Mouse (Mus musculus) heart, postnatal 0 days (tissue): Measurements from ENCODE around the gene Plekha5. TPM values are rescaled to one million over a fixed set of nuclear protein-coding genes. Genes with fewer than 3 reads are reported as not detected.

Experiments used
- ATAC-seq: fragments of 200-750 bp; cut with Nextera tagmentation; 2 replicates; pipeline ENCODE4 v1.8.0; 2017; ENCODE audit warnings: low read depth, moderate number of reproducible peaks, moderate library complexity; ENCODE audit not compliant: insufficient read depth
- DNase-seq: peaks from one replicate; pipeline ENCODE4 v3.0.0-alpha.2; 2016; ENCODE audit warnings: low spot score
- H3K27ac ChIP-seq: fragments of 300-500 bp; sonication (generic); 2 replicates; pipeline ENCODE4 v1.5.1; 2014; ENCODE audit warnings: low read depth, mild to moderate bottlenecking
- H3K27me3 ChIP-seq: fragments of 300-500 bp; sonication (generic); 2 replicates; pipeline ENCODE4 v1.6.1; 2014; ENCODE audit warnings: low read length, mixed read lengths; ENCODE audit not compliant: control insufficient read depth, insufficient read depth
- H3K36me3 ChIP-seq: fragments of 300-500 bp; sonication (generic); replicated peaks from 2 replicates; pipeline ENCODE4 v1.6.1; 2014; ENCODE audit warnings: low read length, mixed read lengths; ENCODE audit not compliant: control insufficient read depth, insufficient read depth
- H3K4me1 ChIP-seq: fragments of 300-500 bp; sonication (generic); 2 replicates; pipeline ENCODE4 v1.6.1; 2014; ENCODE audit warnings: antibody characterized with exemption; ENCODE audit not compliant: control insufficient read depth, insufficient read depth
- H3K4me2 ChIP-seq: fragments of 300-500 bp; sonication (generic); 2 replicates; pipeline ENCODE4 v1.6.1; 2014; ENCODE audit warnings: low read depth, mild to moderate bottlenecking, low read length, moderate library complexity
- H3K4me3 ChIP-seq: fragments of 300-500 bp; sonication (generic); 2 replicates; pipeline ENCODE4 v1.5.1; 2014; ENCODE audit warnings: low read depth, low read length
- H3K9ac ChIP-seq: fragments of 300-500 bp; sonication (generic); replicated peaks from 2 replicates; pipeline ENCODE4 v1.6.1; 2014; ENCODE audit warnings: low read depth, low read length, mixed read lengths
- H3K9me3 ChIP-seq: fragments of 300-500 bp; sonication (generic); replicated peaks from 2 replicates; pipeline ENCODE4 v1.6.1; 2016; ENCODE audit warnings: low read length; ENCODE audit not compliant: control insufficient read depth
- CTCF ChIP-seq: IDR thresholded peaks from 2 replicates; pipeline ENCODE4 v1.5.1; 2016; ENCODE audit warnings: antibody characterized with exemption, control low read depth, low read depth
- EP300 ChIP-seq: IDR thresholded peaks from 2 replicates; pipeline ENCODE4 v1.6.1; 2016; ENCODE audit warnings: antibody characterized with exemption, low read depth
- WGBS: fragments of 180-500 bp; shearing (Covaris S2); extraction: QIAGEN DNeasy Blood & Tissue Kit; methylation state at CpG from one replicate; pipeline ENCODE4 v1.1.7; 2014; 5-methylcytosine and 5-hydroxymethylcytosine counted together
- polyA plus RNA-seq: library from polyadenylated mRNA; unstranded; fragments of >200 nt; fragmentation: Nextera tagmentation; extraction: Ambion mirVana; gene quantifications from 2 replicates; pipeline ENCODE4 v1.2.1, GENCODE M21; 2015
- total RNA-seq: library from RNA; depleted of rRNA; stranded (reverse); fragments of >200 nt; gene quantifications from 2 replicates; pipeline ENCODE4 v1.2.3, GENCODE M21; 2014; ENCODE audit warnings: low replicate concordance

The Plekha5 gene
- total and polyA plus RNA-seq, 2 experiments from 2014 or later = 15.4 to 34.0 TPM

DNA sequence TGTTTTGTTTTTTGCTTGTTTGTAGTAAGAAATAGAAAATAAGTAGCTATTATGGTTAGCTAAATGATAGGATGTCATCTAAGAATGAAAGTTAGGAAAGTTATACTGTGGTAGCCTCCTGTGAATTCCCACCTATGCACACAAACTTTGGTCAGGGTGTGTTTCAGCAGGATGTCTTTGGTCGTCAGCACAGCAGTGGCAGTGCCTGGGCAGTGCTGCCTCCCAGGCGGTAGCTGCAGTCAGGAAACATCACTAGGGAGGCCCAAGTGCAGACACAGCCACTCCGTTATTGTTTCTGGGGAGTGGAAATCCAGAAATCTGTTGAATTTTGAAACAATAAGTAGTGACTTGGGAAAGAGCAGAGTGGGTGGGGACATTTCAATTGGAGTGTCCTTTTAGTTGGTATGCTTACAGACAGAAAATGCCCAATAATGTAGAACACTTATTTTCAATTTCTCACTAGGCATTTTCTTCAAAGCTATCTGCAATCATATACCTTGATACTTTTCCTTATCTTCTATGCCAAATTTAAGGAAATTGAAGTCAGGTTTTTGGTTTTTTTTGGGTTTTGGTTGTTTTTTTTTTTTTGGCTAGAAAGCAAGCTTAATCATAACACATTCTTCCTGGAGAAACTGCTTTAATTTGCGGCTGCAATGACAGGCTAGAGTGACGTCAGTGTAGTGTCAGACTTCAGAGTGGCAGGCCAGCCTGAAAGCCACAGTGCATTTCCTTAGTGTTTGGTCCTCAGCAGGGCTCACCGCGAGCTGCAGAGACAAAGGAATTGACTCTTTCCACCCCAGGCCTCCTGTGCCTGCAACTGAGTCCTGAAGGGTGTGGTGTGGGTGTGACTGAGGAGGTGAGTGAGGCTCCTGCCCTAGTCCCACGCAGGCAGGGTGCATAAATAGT, 90.6 kb downstream of the Plekha5 start:
- Histone ChIP-seq H3K36me3 (no peaks in the 10 kb centered on the region), H3K27ac (peak overlapping the region; percentile 82), H3K4me2 (peak overlapping the region; percentile 56), H3K27me3 (no peaks in the 10 kb centered on the region), H3K9me3 (no peaks in the 10 kb centered on the region), H3K4me3 (peak overlapping the region; percentile 25), H3K9ac (peak overlapping the region; percentile 42), H3K4me1 (peaks cover 20% of the 10 kb centered on the region)
- DNase-seq (peak; percentile 37), ATAC-seq (peak; percentile 53)
- TF ChIP-seq CTCF = no peak
- TF ChIP-seq EP300 = no peak
- WGBS = 12% methylated on average over 8 of the region's 8 CpGs

DNA sequence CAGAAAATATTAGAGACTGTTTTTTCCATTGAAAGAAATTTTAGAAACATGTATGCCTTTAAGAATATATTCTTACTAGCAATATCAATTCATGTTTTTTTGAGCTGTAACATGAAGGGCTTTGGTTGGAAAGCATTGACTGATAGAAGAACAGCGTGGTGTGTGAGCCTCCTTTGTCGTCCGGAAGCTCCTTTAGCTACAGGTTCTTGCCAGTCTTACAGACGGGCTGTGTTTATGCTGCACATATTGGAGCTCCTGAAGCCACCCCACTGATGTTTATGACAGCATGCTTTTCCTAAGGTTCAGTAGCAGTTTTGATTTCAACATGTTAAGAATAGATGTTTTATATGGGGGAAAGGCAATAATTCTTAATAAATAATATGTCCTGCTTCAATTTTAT, 91.7 kb downstream of the Plekha5 start:
- Histone ChIP-seq H3K4me1 (peaks cover 27% of the 10 kb centered on the region), H3K9me3 (no peaks in the 10 kb centered on the region), H3K4me2 (peak overlapping the region; percentile 55), H3K4me3 (peak overlapping the region; percentile 36), H3K27me3 (no peaks in the 10 kb centered on the region), H3K9ac (no peak overlapping the region; the same call in 1 of the 2 replicates), H3K27ac (peak overlapping the region; percentile 65), H3K36me3 (no peaks in the 10 kb centered on the region)
- no peak for ATAC-seq
- no peak for TF ChIP-seq EP300
- no peak for TF ChIP-seq CTCF
- WGBS = 34% methylated on average over 4 of the region's 4 CpGs
- DNase-seq = no peak

DNA sequence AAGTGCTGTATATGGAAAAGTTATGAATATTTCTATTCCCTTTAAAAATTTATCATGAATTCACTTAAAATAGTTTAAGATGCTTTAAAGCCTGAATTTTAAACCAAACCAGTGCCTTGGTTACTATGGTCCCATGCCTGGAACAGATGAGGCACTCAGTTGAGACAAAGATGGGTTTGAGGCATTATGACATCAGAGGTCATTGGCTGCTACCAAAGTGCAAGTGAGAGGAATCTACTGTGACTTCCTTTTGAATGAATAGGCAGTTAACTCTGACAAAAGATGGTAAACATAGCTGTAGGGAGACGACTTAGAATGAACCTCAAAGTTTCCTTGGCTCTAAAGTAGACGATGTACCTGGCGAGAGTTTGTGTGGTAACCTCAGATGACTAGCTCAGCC, 92.3 kb downstream of the Plekha5 start:
- no peak for DNase-seq
- no peaks in the 10 kb centered on the region for H3K36me3 ChIP-seq

DNA sequence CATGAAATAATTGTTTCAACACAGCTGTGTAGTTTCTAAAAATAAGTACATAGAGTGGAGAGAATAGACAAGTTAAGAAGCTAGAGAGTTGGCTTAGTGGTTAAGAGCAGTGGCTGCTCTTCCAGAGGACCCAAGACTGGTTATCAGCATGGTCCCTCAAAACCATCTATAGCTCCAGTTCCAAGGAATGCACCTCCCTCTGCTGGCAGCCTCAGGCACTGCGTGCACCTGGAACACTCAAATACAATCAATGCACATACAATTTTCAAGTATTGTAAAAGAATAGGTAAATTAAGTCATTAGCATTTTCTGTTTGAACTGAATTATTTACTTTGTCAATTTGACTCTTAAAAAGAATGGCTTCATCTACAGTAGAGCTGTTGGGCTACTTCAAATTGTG, 93.3 kb downstream of the Plekha5 start:
- H3K4me2 ChIP-seq = no peak overlapping the region
- ATAC-seq (no peak), DNase-seq (no peak)
- H3K9me3 ChIP-seq = no peaks in the 10 kb centered on the region
- H3K27me3 ChIP-seq = no peaks in the 10 kb centered on the region
- TF ChIP-seq EP300 (no peak), CTCF (peak; percentile 65)
- H3K9ac ChIP-seq = no peak overlapping the region
- WGBS = 83% methylated on average over 1 of the region's 1 CpGs
- H3K27ac ChIP-seq = peak overlapping the region; percentile 36; the same call in 1 of the 2 replicates
- H3K4me3 ChIP-seq = no peak overlapping the region
- no peaks in the 10 kb centered on the region for H3K36me3 ChIP-seq
- H3K4me1 ChIP-seq = peaks cover 31% of the 10 kb centered on the region

More for the DNA sequence above, 92.3 kb downstream of the Plekha5 start:
- no peak for ATAC-seq
- peaks cover 28% of the 10 kb centered on the region for H3K4me1 ChIP-seq
- H3K4me2 ChIP-seq = 0 out of 2 replicates have a peak overlapping the region, but pooled peaks have one; percentile 12
- H3K27me3 ChIP-seq = no peaks in the 10 kb centered on the region
- H3K9me3 ChIP-seq = no peaks in the 10 kb centered on the region
- H3K27ac ChIP-seq = peak overlapping the region; percentile 36; the same call in 1 of the 2 replicates
- no peak overlapping the region for H3K9ac ChIP-seq
- H3K4me3 ChIP-seq = no peak overlapping the region
- TF ChIP-seq CTCF (no peak), EP300 (no peak)
- 74% methylated on average over 3 of the region's 3 CpGs for WGBS

DNA sequence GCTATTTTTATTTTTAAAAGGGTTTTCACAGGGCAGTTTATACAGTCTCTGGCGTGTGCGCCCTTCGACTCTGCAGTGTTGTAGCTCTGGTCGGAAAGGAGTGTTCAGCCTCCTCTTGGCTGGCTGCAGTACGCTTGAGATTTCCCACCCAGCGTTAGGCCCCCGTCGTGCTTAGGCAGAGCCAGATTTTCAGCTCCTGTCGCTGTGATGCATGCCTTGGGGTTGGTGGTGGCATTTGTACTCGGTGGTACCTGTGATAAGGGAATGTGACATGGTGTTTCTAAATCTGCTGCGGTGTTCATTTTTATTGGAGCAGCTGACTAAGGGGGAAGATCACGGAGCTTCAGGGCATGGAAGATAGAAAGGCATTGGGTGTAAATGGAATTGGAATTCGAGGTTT, 95.2 kb downstream of the Plekha5 start:
- peak; percentile 64 for ATAC-seq
- peak overlapping the region; percentile 10; the same call in 1 of the 2 replicates for H3K9ac ChIP-seq
- no peaks in the 10 kb centered on the region for H3K27me3 ChIP-seq
- H3K4me1 ChIP-seq = peaks cover 35% of the 10 kb centered on the region
- 39% methylated on average over 13 of the region's 13 CpGs for WGBS
- H3K4me2 ChIP-seq = peak overlapping the region; percentile 22; the same call in 1 of the 2 replicates
- H3K36me3 ChIP-seq = no peaks in the 10 kb centered on the region
- no peaks in the 10 kb centered on the region for H3K9me3 ChIP-seq
- peak overlapping the region; percentile 85 for H3K27ac ChIP-seq
- TF ChIP-seq CTCF = no peak
- TF ChIP-seq EP300 = no peak
- no peak overlapping the region for H3K4me3 ChIP-seq
- no peak for DNase-seq
